Comparison of ENCODE assay signal across 10 mouse cellular contexts in the genomic region with DNA sequence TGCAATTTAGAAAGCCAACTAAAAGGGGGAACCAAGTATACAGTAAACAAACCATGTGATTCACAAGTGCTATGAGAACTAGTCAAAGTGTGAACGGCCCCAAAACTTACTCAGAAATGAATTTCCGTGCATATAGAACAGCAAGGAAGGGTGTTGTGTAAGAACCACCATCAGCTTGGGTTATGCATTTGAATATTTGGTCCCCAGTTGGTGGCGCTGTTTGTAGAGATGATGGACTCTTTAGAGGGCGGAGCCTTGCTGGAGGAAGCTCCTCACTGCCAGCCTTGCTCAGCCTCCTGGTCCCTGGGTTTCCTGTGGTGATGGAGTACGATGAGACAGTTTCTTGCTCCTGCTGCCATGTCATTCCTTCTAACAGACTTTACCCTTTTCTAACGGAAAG.
A peak's percentile ranks its signal among the peaks of the same experiment; 100 is the strongest.
DNase-seq lines count a peak whose midpoint lies in the region; ATAC-seq and TF ChIP-seq lines count a peak whose summit lies in the region.
"Had no signal": no experiment of that assay in that cellular context is flagged by ENCODE, and none has a peak within 500 bp of the region (broad histone marks: within the 10 kb centered on the region; RNA-seq: fewer than 3 reads in every experiment).

No protein-coding gene starts in this region.

- H3K9me3 ChIP-seq in heart, embryonic 10.5 days, result no peaks in the 10 kb centered on the region

- H3K27me3 ChIP-seq in heart, embryonic 10.5 days (ENCODE audit: insufficient read depth, poor library complexity, severe bottlenecking), result no peaks in the 10 kb centered on the region
- H3K27me3 ChIP-seq: megakaryocyte, embryonic 14.5 days had no signal

- WGBS in heart, embryonic 10.5 days, result 70% methylated on average over 6 of the region's 6 CpGs

- intact Hi-C loops in gastrocnemius, adult 2 months (cut with DNase I), result no loop called here

- no peak overlapping the region for H3K4me3 ChIP-seq in gastrocnemius, adult 2 months
- H3K4me3 ChIP-seq in heart, embryonic 10.5 days, result no peak overlapping the region
- H3K4me3 ChIP-seq: heart, adult 2 months; megakaryocyte, embryonic 14.5 days had no signal

- H3K36me3 ChIP-seq in heart, embryonic 10.5 days, result no peaks in the 10 kb centered on the region

- ATAC-seq in megakaryocyte, adult 5-6 weeks (ENCODE audit: poor library complexity, severe bottlenecking), result peak; percentile 83

- TF ChIP-seq CTCF in gastrocnemius, adult 2 months (IDR thresholded peaks at IDR 0.05), result no peak

- H3K27ac ChIP-seq in gastrocnemius, adult 2 months, result no peak overlapping the region
- no peak overlapping the region for H3K27ac ChIP-seq in heart, embryonic 10.5 days
- H3K27ac ChIP-seq: heart, adult 2 months had no signal

- H3K4me1 ChIP-seq in heart, embryonic 10.5 days, result no peaks in the 10 kb centered on the region
- H3K4me1 ChIP-seq: megakaryocyte, embryonic 14.5 days had no signal

- peak; percentile 18 to 33 for DNase-seq in cerebellum, postnatal 10 days
- no peak for DNase-seq in cerebellum, adult 11-12 months
- peak; percentile 11 for DNase-seq in 416B (ENCODE audit: low read depth)
- peak; percentile 16 for DNase-seq in brain, adult 2 months (ENCODE audit: low read depth, low spot score)
- DNase-seq in gastrocnemius, adult 2 months, result no peak
- DNase-seq in heart, embryonic 10.5 days (ENCODE audit: low spot score), result no peak
- DNase-seq in layer of hippocampus, adult 8-10 months (ENCODE audit: low spot score in 2 of 2), result no peak
- DNase-seq: heart, adult 2 months had no signal

Comparison
In these comparisons a context has a peak if more than half of its experiments do, and no peak if none do; other contexts are left out.
1. DNase-seq: peak in cerebellum, postnatal 10 days (2 of 2), 416B (single experiment) and brain, adult 2 months (single experiment); none in cerebellum, adult 11-12 months (single experiment), gastrocnemius, adult 2 months (single experiment), heart, embryonic 10.5 days (single experiment) and layer of hippocampus, adult 8-10 months (0 of 2).